Mouse (Mus musculus) lung, postnatal 0 days (tissue): ENCODE results near the gene Taar4.

Source experiments
- CTCF ChIP-seq: IDR thresholded peaks from 2 replicates; pipeline ENCODE4 v1.5.1; 2016; ENCODE audit warnings: antibody characterized with exemption, mild to moderate bottlenecking
- EP300 ChIP-seq: IDR thresholded peaks from 2 replicates; pipeline ENCODE4 v1.6.1; 2016; ENCODE audit warnings: antibody characterized with exemption, mild to moderate bottlenecking, control low read depth

GRCm38 (mm10) chr10:24006442-24006841, 46.1 kb downstream of the Taar4 start:
- TF ChIP-seq EP300 (no peak), CTCF (no peak)
